Comparison of ENCODE assay signal across 20 mouse cellular contexts in genomic region chr8:115005021-115005420, GRCm38 (mm10).
A peak's percentile ranks its signal among the peaks of the same experiment; 100 is the strongest.
DNase-seq lines count a peak whose midpoint lies in the region; ATAC-seq and TF ChIP-seq lines count a peak whose summit lies in the region.
"Had no signal": no experiment of that assay in that cellular context is flagged by ENCODE, and none has a peak within 500 bp of the region (broad histone marks: within the 10 kb centered on the region; RNA-seq: fewer than 3 reads in every experiment).

No protein-coding gene starts in this region.

- H3K36me3 ChIP-seq in liver, adult 2 months (ENCODE audit: control insufficient read depth, insufficient read depth, low read length) = no peaks in the 10 kb centered on the region
- no peaks in the 10 kb centered on the region for H3K36me3 ChIP-seq in liver, embryonic 12.5 days
- no peaks in the 10 kb centered on the region for H3K36me3 ChIP-seq in forebrain, embryonic 12.5 days (replicated peaks)
- H3K36me3 ChIP-seq: embryonic facial prominence, embryonic 13.5 days; heart, embryonic 15.5 days; intestine, embryonic 15.5 days had no signal

- H3K4me3 ChIP-seq in liver, adult 2 months (ENCODE audit: insufficient read depth, low read depth, low read length) = no peak overlapping the region
- no peak overlapping the region for H3K4me3 ChIP-seq in liver, embryonic 12.5 days
- H3K4me3 ChIP-seq in lung, adult 2 months (replicated peaks; ENCODE audit: extremely low read depth, low read depth, low read length) = no peak overlapping the region
- no peak overlapping the region for H3K4me3 ChIP-seq in forebrain, embryonic 12.5 days (replicated peaks)
- H3K4me3 ChIP-seq: embryonic facial prominence, embryonic 13.5 days; forebrain, embryonic 13.5 days; heart, adult 2 months; heart, embryonic 15.5 days; intestine, embryonic 15.5 days had no signal

- ATAC-seq in liver, embryonic 12.5 days = no peak
- no peak for ATAC-seq in forebrain, embryonic 12.5 days (ENCODE audit: low FRiP score)
- ATAC-seq: forebrain, embryonic 13.5 days; forebrain, postnatal 0 days; intestine, embryonic 15.5 days had no signal

- H3K4me1 ChIP-seq in liver, adult 2 months (ENCODE audit: control insufficient read depth, insufficient read depth, low read length) = peaks cover 4% of the 10 kb centered on the region
- no peaks in the 10 kb centered on the region for H3K4me1 ChIP-seq in liver, embryonic 12.5 days
- H3K4me1 ChIP-seq in lung, adult 2 months (ENCODE audit: control insufficient read depth, insufficient read depth, low read length) = no peaks in the 10 kb centered on the region
- H3K4me1 ChIP-seq in forebrain, embryonic 12.5 days = peaks cover 13% of the 10 kb centered on the region

- 81% methylated on average over 3 of the region's 3 CpGs for WGBS in liver, adult 2 months
- WGBS in liver, embryonic 12.5 days (ENCODE audit: insufficient replicate concordance) = 84% methylated on average over 3 of the region's 3 CpGs
- WGBS in lung, adult 2 months = 70% methylated on average over 3 of the region's 3 CpGs
- 91% methylated on average over 3 of the region's 3 CpGs for WGBS in forebrain, embryonic 12.5 days

- no peak overlapping the region for H3K27ac ChIP-seq in liver, adult 2 months (replicated peaks; ENCODE audit: insufficient read depth, low read depth, low read length)
- no peak overlapping the region for H3K27ac ChIP-seq in liver, embryonic 12.5 days
- H3K27ac ChIP-seq in forebrain, embryonic 12.5 days = no peak overlapping the region
- H3K27ac ChIP-seq: embryonic facial prominence, embryonic 13.5 days; forebrain, embryonic 13.5 days; heart, adult 2 months; heart, embryonic 15.5 days; hindbrain, embryonic 14.5 days; intestine, embryonic 15.5 days had no signal

- H3K9ac ChIP-seq in liver, adult 2 months (ENCODE audit: low read depth, low read length) = no peak overlapping the region
- H3K9ac ChIP-seq in liver, embryonic 12.5 days = no peak overlapping the region
- no peak overlapping the region for H3K9ac ChIP-seq in forebrain, embryonic 12.5 days
- H3K9ac ChIP-seq: embryonic facial prominence, embryonic 13.5 days; forebrain, embryonic 13.5 days; forebrain, postnatal 0 days; heart, embryonic 15.5 days; hindbrain, embryonic 14.5 days; intestine, embryonic 15.5 days had no signal

- TF ChIP-seq POLR2A in liver, adult 2 months (IDR thresholded peaks at IDR 0.05; ENCODE audit: extremely low read depth, insufficient read depth, low read length) = no peak
- TF ChIP-seq POLR2A in lung, adult 2 months (IDR thresholded peaks at IDR 0.05; ENCODE audit: borderline replicate concordance, extremely low read depth, low read depth, low read length) = no peak

- H3K4me2 ChIP-seq in liver, embryonic 12.5 days = no peak overlapping the region
- no peak overlapping the region for H3K4me2 ChIP-seq in forebrain, embryonic 12.5 days
- H3K4me2 ChIP-seq: embryonic facial prominence, embryonic 13.5 days; forebrain, embryonic 13.5 days; heart, embryonic 11.5 days; heart, embryonic 15.5 days; hindbrain, embryonic 14.5 days; intestine, embryonic 15.5 days had no signal

- H3K9me3 ChIP-seq in liver, embryonic 12.5 days (replicated peaks) = no peaks in the 10 kb centered on the region; the same call in 1 of the 2 replicates
- no peaks in the 10 kb centered on the region for H3K9me3 ChIP-seq in forebrain, embryonic 12.5 days
- H3K9me3 ChIP-seq: embryonic facial prominence, embryonic 13.5 days; forebrain, embryonic 13.5 days; heart, embryonic 15.5 days; intestine, embryonic 15.5 days had no signal

- DNase-seq in liver, adult 2 months (ENCODE audit: extremely low read depth, low read depth, low spot score) = peak; percentile 5
- DNase-seq in lung, postnatal 10 days = peak; percentile 23
- DNase-seq in lung, adult 2 months = no peak
- peak; percentile 53 for DNase-seq in adrenal gland, postnatal 10 days
- DNase-seq in adrenal gland, postnatal 36 days = peak; percentile 56 to 62
- DNase-seq: cerebellum, adult 11 months; cerebellum, adult 8-10 months; cerebellum, postnatal 25 days; forebrain, postnatal 0 days; gastrocnemius, postnatal 14 days; heart, adult 2 months; heart, postnatal 14 days had no signal

- no peaks in the 10 kb centered on the region for H3K79me2 ChIP-seq in liver, adult 2 months (ENCODE audit: control insufficient read depth, insufficient read depth, low read length)

- no peak for TF ChIP-seq CTCF in liver, adult 2 months (IDR thresholded peaks at IDR 0.05; ENCODE audit: low read depth, low read length)
- no peak for TF ChIP-seq CTCF in lung, adult 2 months (IDR thresholded peaks at IDR 0.05; ENCODE audit: insufficient read depth, low read length)

- H3K27me3 ChIP-seq in liver, adult 2 months (ENCODE audit: control insufficient read depth, insufficient read depth, low read length) = no peaks in the 10 kb centered on the region
- H3K27me3 ChIP-seq in liver, embryonic 12.5 days (replicated peaks) = no peaks in the 10 kb centered on the region
- 0 out of 2 replicates have a peak, but pooled peaks cover 4% of the 10 kb centered on the region for H3K27me3 ChIP-seq in forebrain, embryonic 12.5 days
- H3K27me3 ChIP-seq: embryonic facial prominence, embryonic 13.5 days; forebrain, embryonic 13.5 days; heart, embryonic 15.5 days; intestine, embryonic 15.5 days had no signal
